8 mouse cellular contexts compared by ENCODE assay signal in genomic region chr11:23770760-23771506, GRCm38 (mm10). TPM values are rescaled to one million over a fixed set of nuclear protein-coding genes. Genes with fewer than 3 reads are reported as not detected.
DNase-seq lines count a peak whose midpoint lies in the region; ATAC-seq lines count a peak whose summit lies in the region.

Gene Rel, minus strand, starts transcription at chr11:23770970.

- ATAC-seq in activated CD4-positive, CD25-positive, alpha-beta regulatory T cell, adult 4 months = peak; percentile 53
- peak; percentile 60 for ATAC-seq in inflammation-experienced regulatory T-cells, adult 6 months
- ATAC-seq in megakaryocyte-erythroid progenitor cell, adult 5-6 weeks (replicated peaks; ENCODE audit: low FRiP score, low TSS enrichment, poor library complexity, severe bottlenecking) = peak; percentile 69

- peak; percentile 83 for DNase-seq in embryo, embryonic 10 days (ENCODE audit: low spot score)
- DNase-seq in gastrocnemius, postnatal 14 days = peak; percentile 96
- peak; percentile 88 to 92 for DNase-seq in left cerebral cortex, postnatal 10 days (ENCODE audit: extremely low spot score in 1 of 2, low spot score in 2 of 2)
- peak; percentile 90 for DNase-seq in right cerebral cortex, postnatal 25 days
- DNase-seq in urinary bladder, postnatal 4 days (ENCODE audit: low spot score in 2 of 2) = peak; percentile 88 to 90

- intact Hi-C loops in gastrocnemius, postnatal 14 days (cut with DNase I; ENCODE audit: low total_unique reads) = no loop called here
- intact Hi-C loops in left cerebral cortex, postnatal 10 days (cut with DNase I) = no loop called here

RNA-seq across cellular contexts. Expression of gene Rel, which starts in this region (rescaled TPM):
- polyA plus RNA-seq in activated CD4-positive, CD25-positive, alpha-beta regulatory T cell, adult 4 months (2017; shearing (Covaris generic)) = 10 to 100 TPM; 19.5 to 23.8 TPM
- total RNA-seq in gastrocnemius, postnatal 14 days (2021) = 1 to 10 TPM; 2.5 to 3.3 TPM
- polyA plus RNA-seq in inflammation-experienced regulatory T-cells, adult 6 months (2017; shearing (Covaris generic)) = 10 to 100 TPM; 19.6 to 33.6 (median 22.1) TPM
- total RNA-seq in left cerebral cortex, postnatal 10 days (2021) = 1 to 10 TPM; 3.5 to 4.3 TPM
- 0.44 and 1.7 TPM in 2 replicates for total RNA-seq in megakaryocyte-erythroid progenitor cell, adult 5-6 weeks (2014; fragmentation: Nextera tagmentation)
- total RNA-seq in megakaryocyte-erythroid progenitor cell, adult 5-6 weeks (2017) = 1.9 and 3.0 TPM in 2 replicates

Comparison
In these comparisons a context has a peak if more than half of its experiments do, and no peak if none do; other contexts are left out.
1. Peak in every context shown above with its lines: DNase-seq and ATAC-seq.